Mouse (Mus musculus) lung, embryonic 16.5 days (tissue): ENCODE results near the gene Ifng. TPM values are rescaled to one million over a fixed set of nuclear protein-coding genes. Genes with fewer than 3 reads are reported as not detected.
"Not testable (repeated sequence)": the region's sequence is repeated elsewhere in the genome, so short reads cannot be mapped to it uniquely, and the experiment has no call there.

Experiments
- ATAC-seq: fragments of 200-750 bp; cut with Nextera tagmentation; 2 replicates; pipeline ENCODE4 v1.8.0; 2017; ENCODE audit warnings: low read depth, mild to moderate bottlenecking, moderate library complexity
- H3K27ac ChIP-seq: fragments of 300-500 bp; sonication (generic); 2 replicates; pipeline ENCODE4 v1.5.1; 2014; ENCODE audit warnings: mild to moderate bottlenecking, control low read depth, low read length
- H3K27me3 ChIP-seq: fragments of 300-500 bp; sonication (generic); 2 replicates; pipeline ENCODE4 v1.6.1; 2014; ENCODE audit warnings: low read depth, low read length, mixed read lengths; ENCODE audit not compliant: control insufficient read depth, insufficient read depth
- H3K36me3 ChIP-seq: fragments of 300-500 bp; sonication (generic); 2 replicates; pipeline ENCODE4 v1.6.1; 2014; ENCODE audit warnings: low read length; ENCODE audit not compliant: control insufficient read depth, insufficient read depth
- H3K4me1 ChIP-seq: fragments of 300-500 bp; sonication (generic); replicated peaks from 2 replicates; pipeline ENCODE4 v1.6.1; 2014; ENCODE audit warnings: low read length, mixed read lengths; ENCODE audit not compliant: control insufficient read depth, insufficient read depth
- H3K4me2 ChIP-seq: fragments of 300-500 bp; sonication (generic); 2 replicates; pipeline ENCODE4 v1.6.1; 2014; ENCODE audit warnings: low read depth, low read length, control low read depth
- H3K4me3 ChIP-seq: fragments of 300-500 bp; sonication (generic); 2 replicates; pipeline ENCODE4 v1.5.1; 2014; ENCODE audit warnings: mild to moderate bottlenecking, low read length, control low read depth
- H3K9ac ChIP-seq: fragments of 300-500 bp; sonication (generic); 2 replicates; pipeline ENCODE4 v1.6.1; 2014; ENCODE audit warnings: low read length, control low read depth
- H3K9me3 ChIP-seq: fragments of 300-500 bp; sonication (generic); 2 replicates; pipeline ENCODE4 v1.6.1; 2016; ENCODE audit warnings: low read length; ENCODE audit not compliant: control insufficient read depth
- WGBS: fragments of 180-500 bp; shearing (Covaris S2); extraction: QIAGEN DNeasy Blood & Tissue Kit; methylation state at CpG from one replicate; pipeline ENCODE4 v1.1.7; 2014; 5-methylcytosine and 5-hydroxymethylcytosine counted together
- polyA plus RNA-seq: library from polyadenylated mRNA; unstranded; fragments of >200 nt; fragmentation: Nextera tagmentation; extraction: Ambion mirVana; gene quantifications from 2 replicates; pipeline ENCODE4 v1.2.1, GENCODE M21; 2015

Ifng gene
- polyA plus RNA-seq, 1 experiment from 2014 or later, result not detected

GRCm38 (mm10) chr10:118470296-118470957 lies 29.6 kb downstream of the Ifng start:
- Histone ChIP-seq H3K27ac (no peak overlapping the region), H3K36me3 (no peaks in the 10 kb centered on the region), H3K4me1 (no peaks in the 10 kb centered on the region), H3K9me3 (no peaks in the 10 kb centered on the region), H3K27me3 (no peaks in the 10 kb centered on the region), H3K4me2 (no peak overlapping the region), H3K9ac (no peak overlapping the region), H3K4me3 (no peak overlapping the region)
- ATAC-seq, result no peak
- 45% methylated on average over 13 of the region's 13 CpGs for WGBS

DNA sequence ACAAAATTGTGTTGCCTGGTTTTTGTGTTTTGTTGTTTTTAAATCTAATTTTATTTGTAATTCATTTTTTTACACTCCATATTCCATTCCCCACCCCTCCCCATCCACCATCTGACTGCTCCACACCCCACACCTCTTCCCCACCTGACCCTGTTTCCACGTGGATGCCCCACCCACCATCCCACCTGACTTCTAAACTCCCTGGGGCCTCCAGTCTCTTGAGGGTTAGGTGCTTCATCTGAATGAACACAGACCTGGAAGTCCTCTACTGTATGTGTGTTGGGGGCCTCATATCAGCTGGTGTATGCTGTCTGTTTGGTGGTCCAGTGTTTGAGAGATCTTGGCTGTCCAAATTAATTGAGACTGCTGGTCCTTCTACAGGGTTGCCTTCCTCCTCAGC lies 32.0 kb downstream of the Ifng start:
- not testable (repeated sequence) for H3K27me3 ChIP-seq, H3K4me3 ChIP-seq, H3K27ac ChIP-seq, H3K9ac ChIP-seq, H3K9me3 ChIP-seq, H3K4me1 ChIP-seq, H3K36me3 ChIP-seq, ATAC-seq, H3K4me2 ChIP-seq
- 39% methylated on average over 1 of the region's 1 CpGs for WGBS

GRCm38 (mm10) chr10:118476696-118477095 lies 35.9 kb downstream of the Ifng start:
- no peak overlapping the region for H3K4me2 ChIP-seq
- no peaks in the 10 kb centered on the region for H3K27me3 ChIP-seq
- ATAC-seq, result no peak
- no peaks in the 10 kb centered on the region for H3K36me3 ChIP-seq
- no peak overlapping the region for H3K27ac ChIP-seq
- H3K9ac ChIP-seq, result no peak overlapping the region
- no peak overlapping the region for H3K4me3 ChIP-seq
- no peaks in the 10 kb centered on the region for H3K9me3 ChIP-seq
- 67% methylated on average over 2 of the region's 2 CpGs for WGBS
- no peaks in the 10 kb centered on the region for H3K4me1 ChIP-seq

DNA sequence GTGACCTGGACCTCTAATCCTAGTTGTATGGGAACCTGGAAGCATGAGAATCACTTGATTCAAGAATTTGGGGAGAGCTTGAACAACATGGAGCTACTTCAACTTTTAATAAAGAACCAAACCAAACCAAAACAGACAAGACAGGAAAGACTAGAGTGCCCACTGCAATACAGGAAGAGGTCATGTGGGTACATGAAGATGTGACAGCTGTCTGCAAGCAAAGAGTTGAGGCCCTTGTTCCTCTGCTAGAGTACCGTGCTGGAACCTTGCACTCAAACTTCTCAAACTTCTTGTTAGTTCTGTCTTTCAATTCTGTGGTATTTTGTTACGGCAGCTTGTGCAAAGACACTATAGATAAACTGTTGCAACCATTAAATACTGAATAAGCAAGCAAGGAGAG lies 36.5 kb downstream of the Ifng start:
- Histone ChIP-seq H3K27me3 (no peaks in the 10 kb centered on the region), H3K4me3 (no peak overlapping the region), H3K27ac (no peak overlapping the region), H3K4me1 (no peaks in the 10 kb centered on the region), H3K9me3 (no peaks in the 10 kb centered on the region), H3K4me2 (no peak overlapping the region), H3K36me3 (no peaks in the 10 kb centered on the region), H3K9ac (no peak overlapping the region)
- 75% methylated on average over 2 of the region's 2 CpGs for WGBS
- no peak for ATAC-seq

DNA sequence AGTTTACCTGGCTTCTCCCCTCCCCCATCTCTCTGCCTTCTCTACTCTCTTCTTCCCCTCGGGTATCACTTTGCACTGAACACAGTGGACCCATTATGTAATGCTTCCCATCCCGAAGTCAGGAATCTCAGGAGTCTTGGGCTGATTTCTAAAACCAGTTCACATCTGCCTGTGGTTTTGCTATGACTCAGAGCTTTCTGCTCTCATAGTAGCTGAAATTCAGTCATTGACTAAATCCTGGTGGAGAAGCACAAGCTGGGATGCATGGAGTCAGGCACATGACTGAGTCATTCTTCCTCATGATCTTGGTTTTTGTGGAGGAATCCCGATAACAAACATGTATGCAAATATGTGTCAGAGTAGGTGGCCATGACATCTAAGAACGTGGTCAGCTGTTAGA lies 38.4 kb downstream of the Ifng start:
- Histone ChIP-seq H3K9ac (no peak overlapping the region), H3K4me2 (no peak overlapping the region), H3K9me3 (no peaks in the 10 kb centered on the region), H3K27ac (no peak overlapping the region), H3K36me3 (no peaks in the 10 kb centered on the region), H3K4me3 (no peak overlapping the region), H3K27me3 (no peaks in the 10 kb centered on the region), H3K4me1 (no peaks in the 10 kb centered on the region)
- no peak for ATAC-seq
- WGBS, result 67% methylated on average over 4 of the region's 4 CpGs

- Histone ChIP-seq H3K4me1 (no peaks in the 10 kb centered on the region), H3K4me2 (no peak overlapping the region), H3K9ac (no peak overlapping the region), H3K27ac (no peak overlapping the region), H3K4me3 (no peak overlapping the region), H3K9me3 (no peaks in the 10 kb centered on the region), H3K27me3 (no peaks in the 10 kb centered on the region), H3K36me3 (no peaks in the 10 kb centered on the region)
- WGBS, result 96% methylated on average over 5 of the region's 5 CpGs
- ATAC-seq, result no peak
These were observed 39.3 kb downstream of the Ifng start for GRCm38 (mm10) chr10:118480118-118480517.

DNA sequence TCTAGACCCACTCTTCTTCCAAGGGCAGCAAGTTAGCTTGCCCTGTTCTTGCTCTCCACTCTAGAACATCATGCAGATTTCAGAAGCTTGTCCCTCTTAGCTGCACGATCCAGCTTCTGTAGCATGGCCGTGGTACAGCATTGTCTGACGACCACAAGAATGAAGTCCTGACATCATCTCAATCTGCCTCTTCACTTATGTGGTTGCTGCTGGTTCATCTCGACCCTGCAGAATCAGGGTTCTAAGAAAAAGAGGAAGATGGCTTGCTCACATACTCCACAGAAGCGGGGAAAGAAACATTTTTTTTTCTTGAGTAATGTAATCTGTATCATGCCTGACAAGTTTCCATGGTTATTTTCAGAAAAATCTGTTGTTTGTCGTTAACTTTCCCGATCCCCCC lies 39.9 kb downstream of the Ifng start:
- H3K4me2 ChIP-seq, result no peak overlapping the region
- H3K4me1 ChIP-seq, result no peaks in the 10 kb centered on the region
- H3K4me3 ChIP-seq, result no peak overlapping the region
- WGBS, result 76% methylated on average over 7 of the region's 7 CpGs
- no peaks in the 10 kb centered on the region for H3K36me3 ChIP-seq
- H3K9me3 ChIP-seq, result no peaks in the 10 kb centered on the region
- H3K27ac ChIP-seq, result no peak overlapping the region
- ATAC-seq, result no peak
- H3K27me3 ChIP-seq, result no peaks in the 10 kb centered on the region
- no peak overlapping the region for H3K9ac ChIP-seq

- 41% methylated on average over 1 of the region's 1 CpGs for WGBS
- H3K4me3 ChIP-seq, result no peak overlapping the region
- ATAC-seq, result no peak
These were observed 53.3 kb downstream of the Ifng start for GRCm38 (mm10) chr10:118494109-118494508.

DNA sequence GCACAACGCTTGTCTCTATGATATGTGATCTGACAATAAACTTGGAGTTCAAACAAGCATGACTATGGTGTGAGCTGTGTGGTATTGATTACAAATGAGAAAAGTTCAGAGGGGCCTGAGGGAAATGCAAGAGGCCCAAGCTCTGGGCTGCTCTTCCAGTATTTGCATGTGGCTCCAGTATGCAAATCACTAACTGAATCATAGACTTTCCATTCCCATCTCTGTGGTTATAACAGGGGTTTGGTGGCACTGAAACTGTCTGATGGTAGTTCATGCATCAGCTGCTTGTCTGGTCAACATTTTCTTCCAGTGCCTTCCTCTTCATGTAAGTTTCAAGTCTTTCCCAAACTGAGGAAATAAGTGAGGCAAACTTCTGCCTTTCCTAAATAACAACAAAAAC lies 54.5 kb downstream of the Ifng start:
- H3K9ac ChIP-seq, result no peak overlapping the region
- H3K36me3 ChIP-seq, result no peaks in the 10 kb centered on the region
- no peaks in the 10 kb centered on the region for H3K9me3 ChIP-seq
- no peaks in the 10 kb centered on the region for H3K27me3 ChIP-seq
- no peak overlapping the region for H3K4me3 ChIP-seq
- ATAC-seq, result no peak
- no peaks in the 10 kb centered on the region for H3K4me1 ChIP-seq
- H3K27ac ChIP-seq, result no peak overlapping the region
- WGBS, result 79% methylated on average over 1 of the region's 1 CpGs
- H3K4me2 ChIP-seq, result no peak overlapping the region

More at GRCm38 (mm10) chr10:118494109-118494508, 53.3 kb downstream of the Ifng start:
- H3K4me1 ChIP-seq, result no peaks in the 10 kb centered on the region
- H3K27me3 ChIP-seq, result no peaks in the 10 kb centered on the region
- no peak overlapping the region for H3K27ac ChIP-seq
- H3K4me2 ChIP-seq, result no peak overlapping the region
- no peaks in the 10 kb centered on the region for H3K9me3 ChIP-seq
- no peak overlapping the region for H3K9ac ChIP-seq
- H3K36me3 ChIP-seq, result no peaks in the 10 kb centered on the region
